Mouse (Mus musculus): Measurements from ENCODE around the gene Agxt2. TPM values are rescaled to one million over a fixed set of nuclear protein-coding genes. Genes with fewer than 3 reads are reported as not detected.

Agxt2 gene
- polyA plus RNA-seq, 1 experiment from 2014 or later = not detected

DNA sequence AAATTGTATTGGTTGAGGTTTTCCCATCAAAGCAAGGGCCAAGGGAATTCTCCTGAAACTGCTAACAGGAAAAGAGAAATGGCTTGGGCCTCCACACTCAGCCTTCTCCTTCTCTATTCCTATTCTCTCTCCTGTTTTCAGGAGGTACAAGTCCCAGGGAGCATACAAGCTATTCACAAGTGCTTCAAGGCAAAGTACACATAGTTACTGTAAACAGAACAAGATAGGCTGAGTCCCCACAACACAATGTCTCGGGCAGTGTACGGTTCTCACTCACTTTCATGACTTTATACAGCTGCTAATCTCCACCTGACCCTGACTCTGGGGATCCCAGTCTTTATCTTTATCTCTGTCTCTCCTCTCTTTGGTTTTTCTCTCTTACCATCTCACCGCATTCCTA lies 17.1 kb downstream of the Agxt2 start:
- Histone ChIP-seq H3K4me2 (ENCODE audit: low read depth, low read length) (no peak overlapping the region), H3K27me3 (ENCODE audit: control insufficient read depth, insufficient read depth, low read length) (no peaks in the 10 kb centered on the region), H3K27ac (ENCODE audit: low read length) (no peak overlapping the region), H3K4me3 (ENCODE audit: low read length) (no peak overlapping the region), H3K36me3 (ENCODE audit: control insufficient read depth, insufficient read depth) (no peaks in the 10 kb centered on the region), H3K9me3 (replicated peaks; ENCODE audit: control insufficient read depth, low read length) (no peaks in the 10 kb centered on the region), H3K4me1 (ENCODE audit: control insufficient read depth, insufficient read depth, low read length) (peaks cover 6% of the 10 kb centered on the region; the same call in 1 of the 2 replicates), H3K9ac (ENCODE audit: low read length) (no peak overlapping the region)
- WGBS = 13% methylated on average over 3 of the region's 3 CpGs
- ATAC-seq (replicated peaks; ENCODE audit: extremely low read depth, insufficient read depth, low FRiP score) = no peak

DNA sequence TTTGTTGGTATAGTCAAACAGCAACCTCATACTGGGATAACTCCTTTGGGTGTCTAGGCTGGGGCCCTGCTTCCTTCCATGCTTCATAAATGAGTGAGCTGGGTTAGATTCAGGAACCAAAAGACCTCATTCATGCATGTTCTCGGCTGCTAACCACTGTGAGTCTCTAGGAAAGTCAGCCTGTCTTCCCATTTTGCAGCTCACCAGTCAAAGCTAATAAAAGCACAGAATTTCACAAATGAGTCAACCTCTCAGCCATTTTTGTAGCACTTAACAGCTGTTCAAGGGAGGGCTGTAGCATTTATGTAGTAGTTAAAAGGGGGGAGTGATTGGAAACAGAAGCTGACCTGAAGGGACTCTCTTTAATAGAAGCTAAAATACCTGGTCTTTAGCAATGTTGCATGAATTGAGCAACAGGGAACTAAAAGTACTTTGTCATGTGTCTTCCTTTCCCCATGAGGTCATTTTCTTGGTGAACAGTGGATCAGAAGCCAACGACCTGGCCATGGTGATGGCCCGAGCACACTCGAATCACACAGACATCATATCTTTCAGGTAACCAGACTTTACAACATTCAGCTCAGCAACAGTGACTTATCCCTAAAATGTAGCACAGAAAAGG lies 20.1 kb downstream of the Agxt2 start:
- ATAC-seq (replicated peaks; ENCODE audit: extremely low read depth, insufficient read depth, low FRiP score) = no peak
- H3K4me3 ChIP-seq (ENCODE audit: low read length) = no peak overlapping the region
- no peaks in the 10 kb centered on the region for H3K9me3 ChIP-seq (replicated peaks; ENCODE audit: control insufficient read depth, low read length)
- H3K9ac ChIP-seq (ENCODE audit: low read length) = no peak overlapping the region
- no peak overlapping the region for H3K4me2 ChIP-seq (ENCODE audit: low read depth, low read length)
- H3K27me3 ChIP-seq (ENCODE audit: control insufficient read depth, insufficient read depth, low read length) = no peaks in the 10 kb centered on the region
- no peaks in the 10 kb centered on the region for H3K36me3 ChIP-seq (ENCODE audit: control insufficient read depth, insufficient read depth)
- H3K27ac ChIP-seq (ENCODE audit: low read length) = no peak overlapping the region
- WGBS = 90% methylated on average over 4 of the region's 4 CpGs
- H3K4me1 ChIP-seq (ENCODE audit: control insufficient read depth, insufficient read depth, low read length) = peaks cover 6% of the 10 kb centered on the region; the same call in 1 of the 2 replicates

GRCm38 (mm10) chr15:10379757-10380458 lies 21.6 kb downstream of the Agxt2 start:
- Histone ChIP-seq H3K9ac (ENCODE audit: low read length) (no peak overlapping the region), H3K27me3 (ENCODE audit: control insufficient read depth, insufficient read depth, low read length) (no peaks in the 10 kb centered on the region), H3K27ac (ENCODE audit: low read length) (no peak overlapping the region), H3K4me1 (ENCODE audit: control insufficient read depth, insufficient read depth, low read length) (peaks cover 6% of the 10 kb centered on the region; the same call in 1 of the 2 replicates), H3K4me3 (ENCODE audit: low read length) (no peak overlapping the region), H3K9me3 (replicated peaks; ENCODE audit: control insufficient read depth, low read length) (no peaks in the 10 kb centered on the region), H3K36me3 (ENCODE audit: control insufficient read depth, insufficient read depth) (no peaks in the 10 kb centered on the region), H3K4me2 (ENCODE audit: low read depth, low read length) (no peak overlapping the region)
- 86% methylated on average over 3 of the region's 3 CpGs for WGBS
- ATAC-seq (replicated peaks; ENCODE audit: extremely low read depth, insufficient read depth, low FRiP score) = no peak

DNA sequence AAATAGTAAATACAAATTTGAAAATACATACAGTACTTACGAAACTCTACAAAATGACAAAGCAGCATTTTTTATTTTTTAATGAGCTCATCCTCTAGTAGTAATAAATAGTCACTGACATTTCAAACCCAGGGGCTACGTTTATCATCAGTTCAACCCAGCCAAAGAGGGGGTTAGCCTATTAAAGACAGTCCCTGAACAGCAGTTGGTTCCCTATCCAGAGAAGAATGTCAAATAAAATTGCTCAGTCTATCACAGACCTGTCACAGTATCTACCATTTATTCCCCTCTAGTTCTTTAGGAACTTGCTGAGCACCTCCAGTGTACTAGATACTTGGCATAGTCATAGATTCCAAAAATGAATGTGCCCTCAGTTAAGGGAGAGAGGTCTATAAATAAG lies 28.9 kb downstream of the Agxt2 start:
- Histone ChIP-seq H3K4me2 (ENCODE audit: low read depth, low read length) (no peak overlapping the region), H3K36me3 (ENCODE audit: control insufficient read depth, insufficient read depth) (no peaks in the 10 kb centered on the region), H3K27me3 (ENCODE audit: control insufficient read depth, insufficient read depth, low read length) (no peaks in the 10 kb centered on the region), H3K4me1 (ENCODE audit: control insufficient read depth, insufficient read depth, low read length) (0 out of 2 replicates have a peak, but pooled peaks cover 2% of the 10 kb centered on the region), H3K9ac (ENCODE audit: low read length) (no peak overlapping the region), H3K27ac (ENCODE audit: low read length) (no peak overlapping the region), H3K4me3 (ENCODE audit: low read length) (no peak overlapping the region), H3K9me3 (replicated peaks; ENCODE audit: control insufficient read depth, low read length) (no peaks in the 10 kb centered on the region)
- no peak for ATAC-seq (replicated peaks; ENCODE audit: extremely low read depth, insufficient read depth, low FRiP score)
- 83% methylated on average over 2 of the region's 2 CpGs for WGBS

- no peak overlapping the region for H3K4me2 ChIP-seq (ENCODE audit: low read depth, low read length)
- WGBS = 49% methylated on average over 2 of the region's 2 CpGs
- no peak overlapping the region for H3K4me3 ChIP-seq (ENCODE audit: low read length)
- no peak for ATAC-seq (replicated peaks; ENCODE audit: extremely low read depth, insufficient read depth, low FRiP score)
- H3K9me3 ChIP-seq (replicated peaks; ENCODE audit: control insufficient read depth, low read length) = no peaks in the 10 kb centered on the region
- no peaks in the 10 kb centered on the region for H3K27me3 ChIP-seq (ENCODE audit: control insufficient read depth, insufficient read depth, low read length)
- H3K9ac ChIP-seq (ENCODE audit: low read length) = no peak overlapping the region
- no peaks in the 10 kb centered on the region for H3K36me3 ChIP-seq (ENCODE audit: control insufficient read depth, insufficient read depth)
- H3K27ac ChIP-seq (ENCODE audit: low read length) = no peak overlapping the region
- H3K4me1 ChIP-seq (ENCODE audit: control insufficient read depth, insufficient read depth, low read length) = no peaks in the 10 kb centered on the region
Measured at GRCm38 (mm10) chr15:10399795-10400194, 41.5 kb downstream of the Agxt2 start.

GRCm38 (mm10) chr15:10400415-10400814 lies 42.1 kb downstream of the Agxt2 start:
- Histone ChIP-seq H3K27me3 (ENCODE audit: control insufficient read depth, insufficient read depth, low read length) (no peaks in the 10 kb centered on the region), H3K4me2 (ENCODE audit: low read depth, low read length) (no peak overlapping the region), H3K9ac (ENCODE audit: low read length) (no peak overlapping the region), H3K9me3 (replicated peaks; ENCODE audit: control insufficient read depth, low read length) (no peaks in the 10 kb centered on the region), H3K4me3 (ENCODE audit: low read length) (no peak overlapping the region), H3K36me3 (ENCODE audit: control insufficient read depth, insufficient read depth) (no peaks in the 10 kb centered on the region), H3K27ac (ENCODE audit: low read length) (no peak overlapping the region), H3K4me1 (ENCODE audit: control insufficient read depth, insufficient read depth, low read length) (no peaks in the 10 kb centered on the region)
- WGBS = 61% methylated on average over 3 of the region's 3 CpGs
- no peak for ATAC-seq (replicated peaks; ENCODE audit: extremely low read depth, insufficient read depth, low FRiP score)

GRCm38 (mm10) chr15:10409842-10410241 lies 51.5 kb downstream of the Agxt2 start:
- H3K4me2 ChIP-seq (ENCODE audit: low read depth, low read length) = no peak overlapping the region
- H3K9me3 ChIP-seq (replicated peaks; ENCODE audit: control insufficient read depth, low read length) = no peaks in the 10 kb centered on the region
- H3K4me3 ChIP-seq (ENCODE audit: low read length) = no peak overlapping the region
- WGBS = 77% methylated on average over 3 of the region's 3 CpGs
- no peak overlapping the region for H3K9ac ChIP-seq (ENCODE audit: low read length)
- H3K27me3 ChIP-seq (ENCODE audit: control insufficient read depth, insufficient read depth, low read length) = no peaks in the 10 kb centered on the region
- H3K4me1 ChIP-seq (ENCODE audit: control insufficient read depth, insufficient read depth, low read length) = no peaks in the 10 kb centered on the region
- no peak overlapping the region for H3K27ac ChIP-seq (ENCODE audit: low read length)
- H3K36me3 ChIP-seq (ENCODE audit: control insufficient read depth, insufficient read depth) = no peaks in the 10 kb centered on the region
- ATAC-seq (replicated peaks; ENCODE audit: extremely low read depth, insufficient read depth, low FRiP score) = no peak

DNA sequence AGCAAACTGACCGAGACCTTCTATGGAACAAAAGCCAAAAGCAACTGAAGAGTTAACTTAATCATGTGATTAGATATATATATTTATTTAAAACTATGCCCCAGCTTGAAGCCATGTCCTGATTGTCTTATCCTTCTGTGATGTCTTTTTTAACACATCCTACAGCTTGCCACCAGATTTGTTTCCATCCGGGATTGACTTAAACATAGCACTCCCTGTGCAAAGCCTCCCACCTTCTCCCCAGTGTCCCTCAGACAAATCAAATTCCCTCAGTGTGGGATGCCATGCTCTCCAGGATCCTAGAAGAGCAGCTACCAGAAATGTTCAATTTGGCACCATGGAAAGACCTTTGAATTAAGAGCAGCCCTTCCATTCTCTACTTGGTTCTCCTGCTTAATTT lies 52.5 kb downstream of the Agxt2 start:
- no peak for ATAC-seq (replicated peaks; ENCODE audit: extremely low read depth, insufficient read depth, low FRiP score)
- no peaks in the 10 kb centered on the region for H3K36me3 ChIP-seq (ENCODE audit: control insufficient read depth, insufficient read depth)

DNA sequence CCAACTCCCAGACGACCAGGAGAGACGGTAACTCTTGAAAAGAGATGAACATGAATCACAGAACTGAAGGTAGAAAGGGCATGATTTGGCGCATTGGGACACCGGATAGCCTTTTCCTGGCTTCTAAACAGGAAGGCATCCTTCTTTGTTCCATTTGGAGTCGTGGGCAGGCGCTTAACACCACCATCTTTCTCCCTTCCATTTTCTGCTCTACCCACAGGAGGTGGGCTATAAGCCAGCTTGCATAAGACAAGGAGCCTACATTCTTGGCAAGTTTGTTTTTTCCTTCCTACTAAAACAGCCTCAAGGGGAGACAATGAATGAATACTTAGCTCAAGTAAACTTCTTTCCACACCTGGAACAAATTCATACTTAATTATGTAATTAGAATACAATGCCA lies 55.3 kb downstream of the Agxt2 start:
- WGBS = 85% methylated on average over 6 of the region's 6 CpGs
- H3K27ac ChIP-seq (ENCODE audit: low read length) = no peak overlapping the region
- H3K27me3 ChIP-seq (ENCODE audit: control insufficient read depth, insufficient read depth, low read length) = no peaks in the 10 kb centered on the region
- H3K36me3 ChIP-seq (ENCODE audit: control insufficient read depth, insufficient read depth) = no peaks in the 10 kb centered on the region
- H3K4me1 ChIP-seq (ENCODE audit: control insufficient read depth, insufficient read depth, low read length) = no peaks in the 10 kb centered on the region
- no peak overlapping the region for H3K9ac ChIP-seq (ENCODE audit: low read length)
- H3K9me3 ChIP-seq (replicated peaks; ENCODE audit: control insufficient read depth, low read length) = no peaks in the 10 kb centered on the region
- H3K4me2 ChIP-seq (ENCODE audit: low read depth, low read length) = no peak overlapping the region
- no peak overlapping the region for H3K4me3 ChIP-seq (ENCODE audit: low read length)
- no peak for ATAC-seq (replicated peaks; ENCODE audit: extremely low read depth, insufficient read depth, low FRiP score)

More for the DNA sequence above, 52.5 kb downstream of the Agxt2 start:
- H3K4me1 ChIP-seq (ENCODE audit: control insufficient read depth, insufficient read depth, low read length) = no peaks in the 10 kb centered on the region
- no peaks in the 10 kb centered on the region for H3K27me3 ChIP-seq (ENCODE audit: control insufficient read depth, insufficient read depth, low read length)
- no peak overlapping the region for H3K4me2 ChIP-seq (ENCODE audit: low read depth, low read length)
- H3K4me3 ChIP-seq (ENCODE audit: low read length) = no peak overlapping the region
- WGBS = 78% methylated on average over 2 of the region's 2 CpGs
- no peak overlapping the region for H3K27ac ChIP-seq (ENCODE audit: low read length)
- H3K9ac ChIP-seq (ENCODE audit: low read length) = no peak overlapping the region
- no peaks in the 10 kb centered on the region for H3K9me3 ChIP-seq (replicated peaks; ENCODE audit: control insufficient read depth, low read length)
